Mouse (Mus musculus) MEL (cell line): ENCODE measurements around the gene Mycn. TPM values are rescaled to one million over a fixed set of nuclear protein-coding genes. Genes with fewer than 3 reads are reported as not detected.

Experiments used
- DNase-seq: peaks from one replicate; pipeline ENCODE4 v3.0.0; 2011; ENCODE audit warnings: low read depth, low spot score
- H3K27ac ChIP-seq: 2 replicates; pipeline ENCODE4 v1.5.1; 2012; ENCODE audit warnings: low read depth, mild to moderate bottlenecking, control low read depth, low read length, moderate library complexity; ENCODE audit not compliant: control insufficient read depth
- H3K27me3 ChIP-seq, 2 experiments: fragments of 150-350 bp in 1 of 2; sonication (generic) in 1 of 2; 2 replicates each; pipeline ENCODE4 v1.6.1; 2012; ENCODE audit warnings: low read length in 2 of 2, mild to moderate bottlenecking in 2 of 2, improper control_type of control experiment in 1 of 2, moderate library complexity in 1 of 2; ENCODE audit not compliant: insufficient read depth in 2 of 2, control insufficient read depth in 1 of 2
- H3K36me3 ChIP-seq, 2 experiments: 2 replicates each; pipeline ENCODE4 v1.6.1; 2012 to 2014; ENCODE audit warnings: low read length in 2 of 2, improper control_type of control experiment in 1 of 2, inconsistent platforms in 1 of 2, mild to moderate bottlenecking in 1 of 2; ENCODE audit not compliant: insufficient read depth in 2 of 2, control insufficient read depth in 1 of 2
- H3K4me1 ChIP-seq, 2 experiments: fragments of 150-350 bp in 1 of 2; sonication (generic) in 1 of 2; 2 replicates each; pipeline ENCODE4 v1.6.1; 2012; ENCODE audit warnings: low read length in 2 of 2, improper control_type of control experiment in 1 of 2, mild to moderate bottlenecking in 1 of 2; ENCODE audit not compliant: insufficient read depth in 2 of 2, control insufficient read depth in 1 of 2
- H3K4me3 ChIP-seq, 2 experiments: fragments of 150-350 bp in 1 of 2; sonication (generic) in 1 of 2; 2 replicates each; pipeline ENCODE4 v1.5.1; 2012; ENCODE audit warnings: low read depth in 2 of 2, low read length in 2 of 2, mild to moderate bottlenecking in 2 of 2, moderate library complexity in 2 of 2, control low read depth in 1 of 2, improper control_type of control experiment in 1 of 2; ENCODE audit not compliant: control insufficient read depth in 1 of 2, insufficient read depth in 1 of 2
- H3K79me2 ChIP-seq: 2 replicates; pipeline ENCODE4 v1.6.1; 2012; ENCODE audit warnings: mild to moderate bottlenecking, low read length, moderate library complexity; ENCODE audit not compliant: control insufficient read depth, poor library complexity, insufficient read depth
- H3K9ac ChIP-seq: 2 replicates; pipeline ENCODE4 v1.6.1; 2012; ENCODE audit warnings: low read depth, mild to moderate bottlenecking, control low read depth, low read length, moderate library complexity; ENCODE audit not compliant: control insufficient read depth, poor library complexity, severe bottlenecking
- H3K9me3 ChIP-seq: fragments of 150-350 bp; sonication (generic); replicated peaks from 2 replicates; pipeline ENCODE4 v1.6.1; 2012; ENCODE audit warnings: mild to moderate bottlenecking, low read length, improper control_type of control experiment, moderate library complexity; ENCODE audit not compliant: insufficient read depth
- CHD1 ChIP-seq: IDR thresholded peaks from 2 replicates; pipeline ENCODE4 v1.6.1; 2012; ENCODE audit warnings: low read depth, mild to moderate bottlenecking, inconsistent platforms, low read length, improper control_type of control experiment
- CTCF ChIP-seq, 3 experiments: IDR thresholded peaks in 2 of 3; conservative IDR thresholded peaks in 1 of 3; 2 replicates each; pipeline ENCODE4 v1.5.1; 2011 to 2012; ENCODE audit warnings: low read length in 3 of 3, low read depth in 2 of 3, mild to moderate bottlenecking in 2 of 3, improper control_type of control experiment in 1 of 3, inconsistent platforms in 1 of 3, mixed read lengths in 1 of 3, moderate library complexity in 1 of 3; ENCODE audit not compliant: control insufficient read depth in 1 of 3, insufficient read depth in 1 of 3, poor library complexity in 1 of 3, severe bottlenecking in 1 of 3
- ELF1 ChIP-seq: IDR thresholded peaks from 2 replicates; pipeline ENCODE4 v1.6.1; 2014; ENCODE audit warnings: low read depth, mild to moderate bottlenecking, inconsistent platforms, low read length, improper control_type of control experiment, moderate library complexity
- GABPA ChIP-seq: IDR thresholded peaks from 2 replicates; pipeline ENCODE4 v1.6.1; 2012; ENCODE audit warnings: low read depth, mild to moderate bottlenecking, inconsistent platforms, low read length, improper control_type of control experiment, moderate library complexity
- GATA1 ChIP-seq: IDR thresholded peaks from 2 replicates; pipeline ENCODE4 v1.6.1; 2011; ENCODE audit warnings: low read depth, low read length, improper control_type of control experiment
- HCFC1 ChIP-seq: IDR thresholded peaks from 2 replicates; pipeline ENCODE4 v1.6.1; 2012; ENCODE audit warnings: low read depth, mild to moderate bottlenecking, inconsistent platforms, low read length, improper control_type of control experiment, moderate library complexity
- MAZ ChIP-seq: IDR thresholded peaks from 2 replicates; pipeline ENCODE4 v1.6.1; 2012; ENCODE audit warnings: low read depth, mild to moderate bottlenecking, inconsistent platforms, low read length, improper control_type of control experiment
- MXI1 ChIP-seq: IDR thresholded peaks from 2 replicates; pipeline ENCODE4 v1.6.1; 2011; ENCODE audit warnings: mild to moderate bottlenecking, low read depth, low read length, improper control_type of control experiment
- MYB ChIP-seq: IDR thresholded peaks from 2 replicates; pipeline ENCODE4 v1.6.1; 2011; ENCODE audit warnings: mild to moderate bottlenecking, low read depth, low read length, improper control_type of control experiment
- MYC ChIP-seq: IDR thresholded peaks from 2 replicates; pipeline ENCODE4 v1.6.1; 2011; ENCODE audit warnings: low read depth, mild to moderate bottlenecking, low read length, improper control_type of control experiment, moderate library complexity
- NELFE ChIP-seq: IDR thresholded peaks from 2 replicates; pipeline ENCODE4 v1.6.1; 2011; ENCODE audit warnings: low read depth, low read length, improper control_type of control experiment
- NRF1 ChIP-seq: IDR thresholded peaks from 2 replicates; pipeline ENCODE4 v1.6.1; 2014; ENCODE audit warnings: low read depth, mild to moderate bottlenecking, inconsistent platforms, low read length, improper control_type of control experiment, moderate library complexity; ENCODE audit not compliant: poor library complexity, insufficient read depth, severe bottlenecking
- POLR2AphosphoS2 ChIP-seq: IDR thresholded peaks from 2 replicates; pipeline ENCODE4 v1.6.1; 2011; ENCODE audit warnings: low read length, improper control_type of control experiment
- POLR2AphosphoS5 ChIP-seq: IDR thresholded peaks from 2 replicates; pipeline ENCODE4 v1.6.1; 2012; ENCODE audit warnings: low read depth, borderline replicate concordance, mild to moderate bottlenecking, inconsistent platforms, low read length, moderate library complexity, mixed read lengths
- RCOR1 ChIP-seq: IDR thresholded peaks from 2 replicates; pipeline ENCODE4 v1.6.1; 2012; ENCODE audit warnings: low read depth, mild to moderate bottlenecking, inconsistent platforms, low read length, improper control_type of control experiment
- SMC3 ChIP-seq: IDR thresholded peaks from 2 replicates; pipeline ENCODE4 v1.6.1; 2011; ENCODE audit warnings: low read depth, low read length, improper control_type of control experiment
- UBTF ChIP-seq: IDR thresholded peaks from 2 replicates; pipeline ENCODE4 v1.6.1; 2012; ENCODE audit warnings: low read depth, mild to moderate bottlenecking, inconsistent platforms, low read length, improper control_type of control experiment, moderate library complexity, borderline replicate concordance; ENCODE audit not compliant: insufficient read depth
- ZKSCAN1 ChIP-seq: IDR thresholded peaks from 2 replicates; pipeline ENCODE4 v1.6.1; 2012; ENCODE audit warnings: low read depth, mild to moderate bottlenecking, inconsistent platforms, low read length, improper control_type of control experiment, moderate library complexity
- ZMIZ1 ChIP-seq: IDR thresholded peaks from 2 replicates; pipeline ENCODE4 v1.6.1; 2012; ENCODE audit warnings: low read depth, mild to moderate bottlenecking, inconsistent platforms, low read length, improper control_type of control experiment, moderate library complexity
- polyA plus RNA-seq, 2 experiments: library from polyadenylated mRNA; stranded (reverse) in 1 of 2; unstranded in 1 of 2; fragments of >175 nt in 1 of 2; fragments of >200 nt in 1 of 2; gene quantifications; 2 replicates each; pipeline versions ENCODE4 v1.2.1 to v1.2.4; 2012; ENCODE audit warnings: low replicate concordance in 2 of 2, low read depth in 1 of 2; ENCODE audit not compliant: insufficient read length in 2 of 2, insufficient read depth in 1 of 2, missing spikeins in 1 of 2
- total RNA-seq: library from RNA; depleted of rRNA; stranded (reverse); fragments of 300-350 nt; gene quantifications from 2 replicates; pipeline ENCODE4 v1.2.3, GENCODE M21; 2012

Gene Mycn
- total and polyA plus RNA-seq, 3 experiments, result not detected

DNA sequence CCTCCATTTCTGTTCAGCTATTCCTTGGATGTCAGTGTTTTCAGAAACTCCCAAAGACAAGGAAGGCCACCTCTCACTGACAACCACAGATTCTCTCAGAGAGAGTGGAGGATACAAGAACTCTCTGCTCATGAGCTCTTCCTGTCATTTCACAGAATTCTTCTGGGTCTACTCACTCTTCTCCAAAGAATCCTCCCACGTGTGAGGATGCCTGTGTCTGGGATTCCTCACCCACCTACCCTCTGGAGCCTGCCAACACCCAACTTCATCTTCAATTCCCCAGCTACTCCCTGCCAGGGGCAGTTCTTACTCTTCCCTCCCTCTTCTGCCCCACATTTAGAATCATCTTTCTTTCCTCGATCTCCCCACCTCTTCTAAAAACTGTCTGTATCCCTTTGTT, 26.2 kb upstream of the Mycn start:
- TF ChIP-seq ZMIZ1, result no peak
- no peak for TF ChIP-seq POLR2AphosphoS5
- no peak for TF ChIP-seq CTCF (IDR thresholded peaks at IDR 0.05 in 2 of 3, conservative IDR thresholded peaks at IDR 0.05 in 1 of 3; ENCODE audit: control insufficient read depth in 1 of 3, insufficient read depth in 1 of 3, low read depth in 2 of 3, low read length in 3 of 3, poor library complexity in 1 of 3, severe bottlenecking in 1 of 3)
- TF ChIP-seq UBTF, result no peak
- no peak for TF ChIP-seq CHD1
- TF ChIP-seq ZKSCAN1, result no peak
- no peak for TF ChIP-seq MAZ
- TF ChIP-seq GABPA, result no peak
- TF ChIP-seq NRF1, result no peak
- TF ChIP-seq MYC, result no peak
- no peak for TF ChIP-seq MXI1
- no peak for TF ChIP-seq RCOR1
- no peak for TF ChIP-seq GATA1
- TF ChIP-seq POLR2AphosphoS2, result no peak
- DNase-seq, result no peak
- no peak overlapping the region for H3K4me3 ChIP-seq
- no peaks in the 10 kb centered on the region for H3K9me3 ChIP-seq
- H3K9ac ChIP-seq, result no peak overlapping the region
- no peaks in the 10 kb centered on the region for H3K79me2 ChIP-seq
- no peaks in the 10 kb centered on the region for H3K36me3 ChIP-seq
- no peaks in the 10 kb centered on the region for H3K4me1 ChIP-seq
- no peaks in the 10 kb centered on the region for H3K27me3 ChIP-seq
- no peak overlapping the region for H3K27ac ChIP-seq

DNA sequence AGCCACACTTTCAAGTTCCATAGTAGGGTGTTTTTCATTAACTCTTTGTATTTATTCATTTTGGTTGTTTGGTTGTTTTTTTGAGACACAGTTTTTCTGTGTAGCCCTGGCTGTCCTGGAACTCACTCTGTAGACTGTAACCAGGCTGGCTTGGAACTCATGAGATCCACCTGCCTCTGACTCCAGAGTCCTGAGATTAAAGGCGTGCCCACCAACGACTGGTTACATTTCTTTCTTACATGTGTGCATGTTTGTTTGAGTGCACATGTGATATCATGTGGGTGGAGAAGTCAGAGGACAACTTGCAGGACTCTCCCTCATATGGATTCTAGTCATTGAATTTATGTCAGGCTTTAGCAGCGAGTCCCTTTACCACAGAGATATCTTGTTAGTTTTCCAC, 23.1 kb upstream of the Mycn start:
- H3K9ac ChIP-seq, result no peak overlapping the region
- H3K36me3 ChIP-seq, result no peaks in the 10 kb centered on the region
- H3K4me1 ChIP-seq, result no peaks in the 10 kb centered on the region
- H3K27me3 ChIP-seq, result no peaks in the 10 kb centered on the region; a peak in 1 of 4 replicates
- no peak overlapping the region for H3K4me3 ChIP-seq
- DNase-seq, result no peak
- H3K9me3 ChIP-seq, result no peaks in the 10 kb centered on the region
- TF ChIP-seq SMC3 (no peak), ELF1 (no peak), NELFE (no peak), ZMIZ1 (no peak), MYB (no peak), POLR2AphosphoS2 (no peak), HCFC1 (no peak), UBTF (no peak)
- H3K79me2 ChIP-seq, result no peaks in the 10 kb centered on the region
- H3K27ac ChIP-seq, result no peak overlapping the region
